Mouse (Mus musculus) kidney, embryonic 15.5 days (tissue): ENCODE data around the gene Sv2b. TPM values are rescaled to one million over a fixed set of nuclear protein-coding genes. Genes with fewer than 3 reads are reported as not detected.

Source experiments
- ATAC-seq: fragments of 200-750 bp; cut with Nextera tagmentation; replicated peaks from 2 replicates; pipeline ENCODE4 v1.8.0; 2017; ENCODE audit warnings: moderate TSS enrichment; ENCODE audit not compliant: low FRiP score
- H3K27ac ChIP-seq: fragments of 300-500 bp; sonication (generic); 2 replicates; pipeline ENCODE4 v1.5.1; 2015; ENCODE audit warnings: mild to moderate bottlenecking, inconsistent platforms
- H3K27me3 ChIP-seq: fragments of 300-500 bp; sonication (generic); 2 replicates; pipeline ENCODE4 v1.6.1; 2015; ENCODE audit warnings: inconsistent platforms
- H3K36me3 ChIP-seq: fragments of 300-500 bp; sonication (generic); 2 replicates; pipeline ENCODE4 v1.6.1; 2015; ENCODE audit warnings: inconsistent platforms
- H3K4me1 ChIP-seq: fragments of 300-500 bp; sonication (generic); 2 replicates; pipeline ENCODE4 v1.6.1; 2015; ENCODE audit warnings: inconsistent platforms
- H3K4me2 ChIP-seq: fragments of 300-500 bp; sonication (generic); 2 replicates; pipeline ENCODE4 v1.6.1; 2015; ENCODE audit warnings: moderate library complexity, mild to moderate bottlenecking, inconsistent platforms
- H3K4me3 ChIP-seq: fragments of 300-500 bp; sonication (generic); replicated peaks from 2 replicates; pipeline ENCODE4 v1.5.1; 2015; ENCODE audit warnings: mild to moderate bottlenecking, inconsistent platforms
- H3K9ac ChIP-seq: fragments of 300-500 bp; sonication (generic); 2 replicates; pipeline ENCODE4 v1.6.1; 2015; ENCODE audit warnings: mild to moderate bottlenecking, inconsistent platforms
- H3K9me3 ChIP-seq: fragments of 300-500 bp; sonication (generic); replicated peaks from 2 replicates; pipeline ENCODE4 v1.6.1; 2016; ENCODE audit warnings: inconsistent platforms
- WGBS: fragments of 180-500 bp; shearing (Covaris S2); methylation state at CpG from one replicate; pipeline ENCODE4 v1.1.7; 2015; ENCODE audit warnings: mixed read lengths; 5-methylcytosine and 5-hydroxymethylcytosine counted together
- polyA plus RNA-seq: library from polyadenylated mRNA; unstranded; fragments of >200 nt; fragmentation: Nextera tagmentation; extraction: Ambion mirVana; gene quantifications from 2 replicates; pipeline ENCODE4 v1.2.1, GENCODE M21; 2015

The Sv2b gene
- polyA plus RNA-seq, 1 experiment from 2014 or later = 0.92 TPM

DNA sequence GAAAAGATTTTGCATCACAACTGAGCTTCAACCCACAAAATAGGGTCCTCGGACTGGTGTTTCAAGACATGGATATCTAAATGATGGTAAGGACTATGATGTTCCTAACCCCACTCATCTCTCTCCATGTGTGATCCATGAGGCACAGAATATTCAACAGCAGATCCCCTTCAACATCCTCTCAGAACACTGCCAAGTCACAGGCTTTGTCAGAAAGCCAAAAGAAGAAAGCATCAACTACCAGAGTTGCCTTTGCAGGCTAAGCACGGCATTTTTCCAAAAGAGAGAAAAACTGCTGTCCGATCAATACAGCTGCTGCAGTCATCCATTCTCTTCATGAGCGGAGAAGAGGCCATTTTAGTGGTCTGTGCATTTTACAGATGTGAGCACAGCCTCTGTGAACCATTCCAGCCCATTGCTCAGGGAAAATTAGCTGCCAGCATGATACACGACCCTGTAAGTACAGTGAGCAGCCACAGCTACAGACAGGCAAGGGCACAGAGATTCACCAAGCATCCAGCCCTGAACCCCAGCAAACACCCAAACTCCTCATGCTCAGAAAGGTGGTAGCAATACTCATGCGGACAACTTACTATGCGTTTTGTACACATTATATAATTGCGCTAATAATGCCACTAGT is 55.3 kb downstream of the Sv2b start:
- Histone ChIP-seq H3K27me3 (no peaks in the 10 kb centered on the region), H3K4me2 (no peak overlapping the region), H3K9ac (no peak overlapping the region), H3K9me3 (no peaks in the 10 kb centered on the region), H3K27ac (no peak overlapping the region), H3K36me3 (no peaks in the 10 kb centered on the region), H3K4me3 (no peak overlapping the region), H3K4me1 (no peaks in the 10 kb centered on the region)
- ATAC-seq = no peak
- WGBS = 83% methylated on average over 8 of the region's 8 CpGs

DNA sequence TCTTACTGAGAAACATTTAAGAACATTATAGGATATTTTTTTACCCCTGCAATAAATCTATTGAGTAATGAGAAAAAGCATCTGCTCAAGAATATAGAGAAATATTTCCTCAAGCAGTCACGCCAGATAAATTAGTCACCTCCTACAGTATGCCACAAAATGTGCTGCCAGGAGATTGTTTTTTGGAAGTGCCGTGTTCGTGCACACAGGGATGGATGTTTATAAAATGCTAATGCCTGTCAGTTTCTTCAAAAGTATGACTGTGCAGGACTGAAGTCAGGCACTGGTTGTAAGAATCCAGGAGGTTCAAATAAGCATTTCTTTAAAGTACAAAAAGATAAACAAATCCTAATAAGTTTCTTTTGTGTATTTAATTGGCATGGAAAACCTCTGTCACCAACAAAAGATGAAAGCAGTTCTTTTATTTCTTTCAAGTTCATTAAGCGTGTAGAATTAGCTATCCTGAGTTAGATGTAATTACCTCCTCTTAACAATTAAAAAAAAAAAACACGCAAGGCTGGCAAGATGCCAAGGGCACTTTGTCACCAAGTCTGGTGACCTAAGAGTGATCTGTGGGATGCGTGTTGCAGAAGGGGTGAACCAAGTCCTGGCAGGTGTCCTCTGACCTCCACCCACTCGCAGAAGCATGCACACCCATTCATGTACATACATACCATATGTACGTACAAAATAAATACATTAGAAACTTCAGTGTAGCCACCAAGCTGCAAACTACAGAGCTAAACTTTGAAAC is 68.1 kb downstream of the Sv2b start:
- ATAC-seq = no peak
- Histone ChIP-seq H3K4me1 (no peaks in the 10 kb centered on the region), H3K9ac (no peak overlapping the region), H3K36me3 (no peaks in the 10 kb centered on the region), H3K9me3 (no peaks in the 10 kb centered on the region), H3K27me3 (no peaks in the 10 kb centered on the region), H3K4me2 (no peak overlapping the region), H3K4me3 (no peak overlapping the region), H3K27ac (no peak overlapping the region)
- WGBS = 39% methylated on average over 8 of the region's 8 CpGs

DNA sequence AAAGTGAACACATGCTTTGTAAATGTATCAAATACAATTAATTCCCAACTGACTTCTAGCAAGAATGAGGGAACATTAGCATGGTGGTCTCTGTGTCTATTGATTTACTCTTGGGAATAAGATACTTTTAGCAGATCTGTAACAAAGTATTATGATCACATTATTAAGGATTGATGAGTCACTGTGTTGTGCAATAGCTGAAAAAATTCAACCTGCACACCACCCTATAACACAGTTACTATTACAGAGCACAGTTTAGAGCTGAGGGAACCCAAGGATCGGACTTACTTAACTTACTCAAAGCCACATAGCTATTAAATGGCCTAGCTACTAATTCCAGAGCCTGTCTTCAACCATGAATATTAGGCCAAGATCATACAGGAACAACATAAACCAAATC is 72.7 kb downstream of the Sv2b start:
- H3K9me3 ChIP-seq = no peaks in the 10 kb centered on the region
- H3K27me3 ChIP-seq = no peaks in the 10 kb centered on the region
- H3K4me2 ChIP-seq = no peak overlapping the region
- no peaks in the 10 kb centered on the region for H3K4me1 ChIP-seq
- no peaks in the 10 kb centered on the region for H3K36me3 ChIP-seq
- no peak overlapping the region for H3K9ac ChIP-seq
- no peak for ATAC-seq
- no peak overlapping the region for H3K27ac ChIP-seq
- WGBS = 89% methylated on average over 1 of the region's 1 CpGs
- H3K4me3 ChIP-seq = no peak overlapping the region

DNA sequence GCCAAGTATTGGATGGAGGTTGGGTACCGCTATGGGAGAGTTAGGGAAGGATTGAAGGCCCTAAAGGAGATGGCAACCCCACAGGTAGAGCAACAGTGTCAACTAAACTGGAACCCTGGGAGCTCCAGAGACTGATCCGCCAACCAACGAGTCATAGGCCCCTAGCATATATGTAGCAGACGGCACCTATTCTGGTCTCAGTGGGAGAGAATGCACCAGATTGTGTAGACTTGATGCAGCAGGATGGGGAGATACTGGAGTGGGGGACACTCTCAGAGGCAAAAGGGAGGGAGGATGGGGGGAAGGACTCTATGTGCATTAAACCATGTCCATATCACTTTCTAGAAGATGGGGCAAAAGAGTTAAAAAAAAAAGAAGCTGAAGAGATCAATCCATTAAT is 84.9 kb downstream of the Sv2b start:
- no peak overlapping the region for H3K4me3 ChIP-seq
- 94% methylated on average over 4 of the region's 4 CpGs for WGBS
- no peak overlapping the region for H3K27ac ChIP-seq
- H3K9ac ChIP-seq = no peak overlapping the region
- no peaks in the 10 kb centered on the region for H3K27me3 ChIP-seq
- H3K4me2 ChIP-seq = no peak overlapping the region
- no peaks in the 10 kb centered on the region for H3K4me1 ChIP-seq
- no peaks in the 10 kb centered on the region; the same call in 1 of the 2 replicates for H3K9me3 ChIP-seq
- no peak for ATAC-seq
- H3K36me3 ChIP-seq = no peaks in the 10 kb centered on the region

DNA sequence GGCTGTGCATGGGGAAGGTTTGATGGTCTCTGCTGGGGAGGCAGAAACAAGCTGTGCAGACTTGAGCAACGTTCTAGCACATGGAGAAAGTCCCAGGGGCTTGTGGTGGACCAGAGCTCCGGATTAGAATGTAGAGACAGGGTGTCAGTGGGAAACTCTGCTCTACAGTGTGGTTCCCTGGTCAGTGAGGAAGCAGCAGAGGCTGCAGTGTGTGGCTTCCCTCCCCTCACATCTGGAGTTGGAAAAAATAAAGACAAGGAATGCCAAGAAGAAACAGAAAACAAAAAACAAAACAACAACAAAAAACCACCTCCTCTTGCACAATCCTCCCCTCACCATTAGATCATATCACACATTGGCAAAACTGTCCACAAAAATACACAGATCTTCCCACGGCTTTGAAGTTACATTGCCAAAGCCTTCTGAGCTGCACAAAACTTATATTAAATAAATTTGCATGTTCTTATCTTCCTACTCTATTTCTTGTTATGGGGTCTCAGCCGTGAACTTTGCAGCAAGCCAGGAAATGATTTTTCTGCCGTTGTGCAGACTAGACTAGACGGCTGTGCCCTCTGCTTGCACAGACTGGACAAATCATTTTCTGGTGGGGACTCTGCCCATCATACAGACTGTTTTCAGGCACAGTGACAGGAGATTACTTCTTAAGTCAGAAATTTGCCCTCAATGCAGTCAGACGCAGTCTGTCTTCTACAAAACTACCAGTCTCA is 86.2 kb downstream of the Sv2b start:
- no peak for ATAC-seq
- H3K4me2 ChIP-seq = no peak overlapping the region
- no peaks in the 10 kb centered on the region for H3K36me3 ChIP-seq

DNA sequence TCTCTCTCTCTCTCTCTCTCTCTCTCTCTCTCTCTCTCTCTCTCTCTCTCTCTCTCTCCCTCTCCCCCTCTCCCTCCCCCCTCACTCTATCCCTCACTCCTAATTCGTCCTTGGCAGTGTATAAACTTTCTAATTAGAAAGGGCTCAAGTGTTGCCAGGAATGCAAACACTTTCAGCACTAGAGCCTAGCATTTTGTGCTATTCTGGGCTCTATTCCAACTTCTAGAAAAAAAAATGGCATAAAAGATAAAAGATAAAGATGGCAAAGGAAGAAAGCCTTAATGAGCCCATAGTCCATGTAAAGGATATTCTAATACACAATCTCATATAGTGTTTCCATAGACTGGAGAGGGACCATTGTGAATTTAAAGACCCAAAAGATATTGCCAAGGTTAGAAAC is 88.3 kb downstream of the Sv2b start:
- no peak for ATAC-seq
- Histone ChIP-seq H3K4me1 (0 out of 2 replicates have a peak, but pooled peaks cover 5% of the 10 kb centered on the region), H3K9ac (no peak overlapping the region), H3K27ac (no peak overlapping the region), H3K9me3 (no peaks in the 10 kb centered on the region; the same call in 1 of the 2 replicates), H3K4me3 (no peak overlapping the region), H3K27me3 (no peaks in the 10 kb centered on the region), H3K4me2 (no peak overlapping the region), H3K36me3 (no peaks in the 10 kb centered on the region)
- 32% methylated on average over 1 of the region's 1 CpGs for WGBS

More for the DNA sequence above, 86.2 kb downstream of the Sv2b start:
- H3K4me1 ChIP-seq = no peaks in the 10 kb centered on the region
- H3K4me3 ChIP-seq = no peak overlapping the region
- no peaks in the 10 kb centered on the region; the same call in 1 of the 2 replicates for H3K9me3 ChIP-seq
- no peaks in the 10 kb centered on the region for H3K27me3 ChIP-seq
- H3K9ac ChIP-seq = no peak overlapping the region
- H3K27ac ChIP-seq = no peak overlapping the region
- WGBS = 60% methylated on average over 7 of the region's 7 CpGs

DNA sequence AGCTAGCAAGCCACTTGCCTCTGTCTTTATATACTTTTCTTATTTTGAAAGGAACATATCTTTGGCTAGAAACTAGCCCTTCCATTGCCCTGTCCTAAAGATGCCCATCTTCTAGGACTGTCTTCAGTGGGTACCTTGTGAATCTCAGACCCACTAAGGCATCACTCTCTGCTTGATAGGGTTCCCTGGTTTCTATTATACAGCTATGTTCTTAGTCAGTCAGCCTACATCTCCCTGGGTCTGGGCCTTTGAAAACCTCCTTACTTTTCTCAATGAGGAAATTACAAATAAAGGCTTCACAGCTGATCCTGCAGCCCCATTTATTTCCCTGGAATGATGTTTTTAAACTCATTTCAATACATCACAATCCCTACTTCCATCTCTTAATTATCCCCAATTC is 88.8 kb downstream of the Sv2b start:
- no peak for ATAC-seq
- Histone ChIP-seq H3K9ac (no peak overlapping the region), H3K4me3 (no peak overlapping the region), H3K4me2 (no peak overlapping the region), H3K27ac (no peak overlapping the region), H3K27me3 (no peaks in the 10 kb centered on the region), H3K9me3 (no peaks in the 10 kb centered on the region; the same call in 1 of the 2 replicates), H3K36me3 (no peaks in the 10 kb centered on the region), H3K4me1 (0 out of 2 replicates have a peak, but pooled peaks cover 5% of the 10 kb centered on the region)

DNA sequence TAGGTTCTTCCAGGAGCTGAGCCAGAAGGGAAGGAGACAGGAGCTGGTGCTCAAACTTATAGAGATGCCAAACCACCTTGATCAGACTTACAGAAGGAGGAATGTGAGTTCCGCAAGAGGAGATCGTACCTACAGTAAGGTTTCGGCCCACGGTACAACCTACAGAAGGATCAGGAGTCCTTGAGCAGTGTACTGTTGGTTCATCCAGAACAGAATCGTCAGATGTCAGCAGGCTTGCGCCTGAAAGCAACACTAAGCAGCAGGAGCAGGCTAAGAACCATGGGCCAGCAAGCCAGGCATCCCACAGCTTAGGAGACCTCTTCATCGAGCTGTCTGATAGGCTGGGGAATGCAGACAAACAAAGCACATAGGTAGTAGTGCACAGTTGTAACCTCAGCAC is 92.9 kb downstream of the Sv2b start:
- Histone ChIP-seq H3K9me3 (no peaks in the 10 kb centered on the region; the same call in 1 of the 2 replicates), H3K4me2 (no peak overlapping the region), H3K27me3 (no peaks in the 10 kb centered on the region), H3K4me1 (0 out of 2 replicates have a peak, but pooled peaks cover 5% of the 10 kb centered on the region), H3K4me3 (no peak overlapping the region), H3K27ac (no peak overlapping the region), H3K36me3 (no peaks in the 10 kb centered on the region), H3K9ac (no peak overlapping the region)
- no peak for ATAC-seq
- 78% methylated on average over 7 of the region's 7 CpGs for WGBS

DNA sequence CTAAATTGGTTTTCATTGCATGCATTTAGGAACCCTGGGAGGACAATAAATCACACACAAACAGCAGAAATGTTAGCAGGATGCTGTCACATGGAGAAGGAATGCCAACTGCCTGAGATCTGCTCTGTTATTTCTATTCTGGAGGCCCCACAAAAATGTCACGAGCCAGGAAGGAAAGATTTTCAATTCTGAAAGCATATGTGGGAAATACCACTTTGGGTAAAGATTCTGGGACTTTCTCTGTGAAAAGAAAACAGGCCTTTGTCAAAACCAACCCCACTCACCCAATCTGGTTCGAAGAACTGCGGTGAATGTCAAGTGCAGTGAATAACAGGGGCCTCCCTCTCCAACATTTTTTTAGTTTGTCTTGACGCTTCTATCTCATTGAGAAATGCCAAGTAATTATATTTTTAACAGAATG is 99.8 kb downstream of the Sv2b start:
- H3K36me3 ChIP-seq = no peaks in the 10 kb centered on the region
- no peak overlapping the region for H3K4me2 ChIP-seq
- no peaks in the 10 kb centered on the region for H3K27me3 ChIP-seq
- H3K4me1 ChIP-seq = 0 out of 2 replicates have a peak, but pooled peaks cover 2% of the 10 kb centered on the region
- H3K4me3 ChIP-seq = no peak overlapping the region
- WGBS = 52% methylated on average over 4 of the region's 4 CpGs
- no peak overlapping the region for H3K27ac ChIP-seq
- H3K9me3 ChIP-seq = no peaks in the 10 kb centered on the region
- ATAC-seq = no peak
- no peak overlapping the region for H3K9ac ChIP-seq

DNA sequence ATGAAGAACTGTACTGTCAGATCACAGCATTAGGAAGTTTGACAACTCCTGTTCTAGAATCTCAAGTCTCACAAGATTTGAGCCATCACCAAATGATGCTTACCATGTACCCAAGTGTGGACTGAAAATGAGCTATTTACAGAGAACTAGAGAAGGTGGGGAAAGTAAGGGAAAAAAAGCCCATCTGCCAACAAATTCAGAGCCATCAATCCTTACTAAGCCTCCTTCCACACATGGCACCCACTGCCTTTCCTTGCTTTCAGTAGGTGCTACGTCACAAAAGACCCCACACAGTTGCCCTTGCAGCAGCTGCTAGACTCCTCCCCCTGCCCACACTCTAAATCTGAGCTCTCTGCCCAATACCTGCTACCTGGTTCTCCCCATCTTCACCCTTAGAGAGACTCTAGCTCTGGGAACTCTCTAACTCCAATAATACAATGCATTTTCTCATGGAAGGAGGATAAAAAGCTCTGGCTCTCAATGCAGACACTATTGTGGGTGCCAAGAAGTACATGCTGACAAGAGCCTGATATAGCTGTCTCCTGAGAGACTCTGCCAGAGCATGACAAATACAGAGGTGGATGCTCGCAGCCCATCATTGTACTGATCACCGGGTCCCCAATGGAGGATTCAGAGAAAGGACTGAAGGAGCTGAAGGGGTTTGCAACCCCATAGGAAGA is 101.0 kb downstream of the Sv2b start:
- H3K27ac ChIP-seq = no peak overlapping the region
- H3K4me1 ChIP-seq = 0 out of 2 replicates have a peak, but pooled peaks cover 2% of the 10 kb centered on the region
- ATAC-seq = no peak
- 83% methylated on average over 3 of the region's 3 CpGs for WGBS
- no peaks in the 10 kb centered on the region for H3K36me3 ChIP-seq
- no peaks in the 10 kb centered on the region for H3K9me3 ChIP-seq
- no peaks in the 10 kb centered on the region for H3K27me3 ChIP-seq
- no peak overlapping the region for H3K9ac ChIP-seq
- no peak overlapping the region for H3K4me3 ChIP-seq
- no peak overlapping the region for H3K4me2 ChIP-seq

DNA sequence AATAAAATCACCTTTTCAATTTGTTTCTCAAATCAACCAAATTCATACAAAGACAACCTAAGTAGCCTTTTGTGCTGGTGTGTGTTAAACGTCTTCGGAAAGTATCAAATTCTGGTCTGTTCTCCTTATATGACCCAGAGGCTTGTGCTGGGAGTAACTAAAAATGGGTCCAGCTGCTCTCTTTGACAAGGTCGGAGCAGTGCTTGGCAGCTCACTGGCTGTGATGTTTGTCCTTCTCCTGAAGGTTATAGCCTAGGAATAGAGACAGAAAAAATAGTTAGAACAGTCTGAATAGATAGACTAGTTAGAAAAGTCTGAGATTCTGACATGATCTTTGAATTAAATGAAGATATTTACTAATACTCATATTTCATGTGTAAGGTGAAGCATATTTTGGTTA is 102.4 kb downstream of the Sv2b start:
- H3K9me3 ChIP-seq = no peaks in the 10 kb centered on the region
- H3K4me3 ChIP-seq = no peak overlapping the region
- 0 out of 2 replicates have a peak, but pooled peaks cover 2% of the 10 kb centered on the region for H3K4me1 ChIP-seq
- no peak for ATAC-seq
- 84% methylated on average over 3 of the region's 3 CpGs for WGBS
- no peaks in the 10 kb centered on the region for H3K36me3 ChIP-seq
- no peaks in the 10 kb centered on the region for H3K27me3 ChIP-seq
- H3K27ac ChIP-seq = no peak overlapping the region
- H3K9ac ChIP-seq = no peak overlapping the region
- no peak overlapping the region for H3K4me2 ChIP-seq
